Mouse (Mus musculus) forebrain, embryonic 11.5 days (tissue): ENCODE results near the gene Dennd5a. TPM values are rescaled to one million over a fixed set of nuclear protein-coding genes. Genes with fewer than 3 reads are reported as not detected.

Experiments used
- ATAC-seq: fragments of 200-750 bp; cut with Nextera tagmentation; replicated peaks from 2 replicates; pipeline ENCODE4 v1.8.0; 2017; ENCODE audit warnings: moderate TSS enrichment; ENCODE audit not compliant: low FRiP score
- DNase-seq: peaks from one replicate; pipeline ENCODE4 v3.0.0-alpha.2; 2017; ENCODE audit warnings: low spot score
- H3K27ac ChIP-seq: fragments of 300-500 bp; sonication (generic); 2 replicates; pipeline ENCODE4 v1.5.1; 2014; ENCODE audit warnings: low read depth, low read length
- H3K27me3 ChIP-seq: fragments of 300-500 bp; sonication (generic); 2 replicates; pipeline ENCODE4 v1.6.1; 2014; ENCODE audit warnings: mild to moderate bottlenecking, low read length, mixed read lengths; ENCODE audit not compliant: control insufficient read depth, insufficient read depth
- H3K36me3 ChIP-seq: fragments of 300-500 bp; sonication (generic); 2 replicates; pipeline ENCODE4 v1.6.1; 2014; ENCODE audit warnings: mild to moderate bottlenecking, low read length, moderate library complexity, mixed read lengths; ENCODE audit not compliant: control insufficient read depth, insufficient read depth
- H3K4me1 ChIP-seq: fragments of 300-500 bp; sonication (generic); replicated peaks from 2 replicates; pipeline ENCODE4 v1.6.1; 2014; ENCODE audit warnings: low read length, mixed read lengths; ENCODE audit not compliant: control insufficient read depth, insufficient read depth
- H3K4me2 ChIP-seq: fragments of 300-500 bp; sonication (generic); 2 replicates; pipeline ENCODE4 v1.6.1; 2014; ENCODE audit warnings: low read depth, mild to moderate bottlenecking, low read length, moderate library complexity, mixed read lengths; ENCODE audit not compliant: severe bottlenecking
- H3K4me3 ChIP-seq: fragments of 300-500 bp; sonication (generic); 2 replicates; pipeline ENCODE4 v1.5.1; 2014; ENCODE audit warnings: low read depth, low read length
- H3K9ac ChIP-seq: fragments of 300-500 bp; sonication (generic); 2 replicates; pipeline ENCODE4 v1.6.1; 2014; ENCODE audit warnings: low read length
- H3K9me3 ChIP-seq: fragments of 300-500 bp; sonication (generic); 2 replicates; pipeline ENCODE4 v1.6.1; 2016; ENCODE audit warnings: low read length, mixed read lengths; ENCODE audit not compliant: control insufficient read depth
- WGBS: fragments of 180-500 bp; shearing (Covaris S2); extraction: QIAGEN DNeasy Blood & Tissue Kit; methylation state at CpG from one replicate; pipeline ENCODE4 v1.1.7; 2014; 5-methylcytosine and 5-hydroxymethylcytosine counted together
- polyA plus RNA-seq: library from polyadenylated mRNA; unstranded; fragments of >200 nt; fragmentation: Nextera tagmentation; extraction: Ambion mirVana; gene quantifications from 2 replicates; pipeline ENCODE4 v1.2.1, GENCODE M21; 2014

Dennd5a gene
- polyA plus RNA-seq, 1 experiment from 2014 or later: 55.9 TPM

- ATAC-seq: peak; percentile 35; the same call in 1 of the 2 replicates
- Histone ChIP-seq H3K27ac (no peak overlapping the region), H3K36me3 (no peaks in the 10 kb centered on the region), H3K9ac (no peak overlapping the region), H3K27me3 (peaks cover 23% of the 10 kb centered on the region), H3K4me1 (peaks cover 5% of the 10 kb centered on the region; the same call in 1 of the 2 replicates), H3K4me3 (no peak overlapping the region), H3K9me3 (no peaks in the 10 kb centered on the region), H3K4me2 (no peak overlapping the region)
- no peak for DNase-seq
- WGBS: 35% methylated on average over 3 of the region's 3 CpGs
Observed at GRCm38 (mm10) chr7:109866643-109867042, 93.6 kb downstream of the Dennd5a start.

- Histone ChIP-seq H3K9me3 (no peaks in the 10 kb centered on the region), H3K4me1 (peaks cover 5% of the 10 kb centered on the region; the same call in 1 of the 2 replicates), H3K36me3 (no peaks in the 10 kb centered on the region), H3K27ac (no peak within 1 kb of the TSS), H3K4me3 (peak within 1 kb of the TSS; percentile 59), H3K4me2 (peak within 1 kb of the TSS; percentile 99), H3K27me3 (peaks cover 23% of the 10 kb centered on the region), H3K9ac (peak within 1 kb of the TSS; percentile 61)
- 1% methylated on average over 57 of the region's 69 CpGs for WGBS
- DNase-seq (peak; percentile 75), ATAC-seq (peak; percentile 65)
Observed at GRCm38 (mm10) chr7:109865370-109866229, 94.7 kb downstream of the Dennd5a start, which contains the start of gene Scube2. TSS of gene Scube2 (minus strand) at chr7:109865679.

GRCm38 (mm10) chr7:109863561-109863960 lies 96.7 kb downstream of the Dennd5a start:
- Histone ChIP-seq H3K9ac (no peak overlapping the region), H3K4me3 (no peak overlapping the region), H3K27ac (no peak overlapping the region), H3K4me1 (peaks cover 5% of the 10 kb centered on the region; the same call in 1 of the 2 replicates), H3K9me3 (no peaks in the 10 kb centered on the region), H3K36me3 (no peaks in the 10 kb centered on the region), H3K4me2 (no peak overlapping the region), H3K27me3 (peaks cover 23% of the 10 kb centered on the region)
- WGBS: 19% methylated on average over 4 of the region's 4 CpGs
- ATAC-seq (no peak), DNase-seq (no peak)

- Histone ChIP-seq H3K4me1 (peaks cover 2% of the 10 kb centered on the region; the same call in 1 of the 2 replicates), H3K27ac (no peak overlapping the region), H3K9ac (no peak overlapping the region), H3K27me3 (peaks cover 18% of the 10 kb centered on the region), H3K9me3 (no peaks in the 10 kb centered on the region), H3K36me3 (no peaks in the 10 kb centered on the region), H3K4me3 (no peak overlapping the region), H3K4me2 (no peak overlapping the region)
- WGBS: 89% methylated on average over 7 of the region's 7 CpGs
- ATAC-seq (no peak), DNase-seq (no peak)
Observed at GRCm38 (mm10) chr7:109860162-109860561, 100.1 kb downstream of the Dennd5a start.

GRCm38 (mm10) chr7:109859354-109859753 lies 100.9 kb downstream of the Dennd5a start:
- Histone ChIP-seq H3K4me2 (no peak overlapping the region), H3K9me3 (no peaks in the 10 kb centered on the region), H3K27ac (no peak overlapping the region), H3K27me3 (peaks cover 10% of the 10 kb centered on the region), H3K4me3 (no peak overlapping the region), H3K9ac (no peak overlapping the region), H3K36me3 (no peaks in the 10 kb centered on the region), H3K4me1 (no peaks in the 10 kb centered on the region)
- no peak for ATAC-seq
- DNase-seq: no peak
- 74% methylated on average over 6 of the region's 6 CpGs for WGBS

- 80% methylated on average over 7 of the region's 7 CpGs for WGBS
- H3K27me3 ChIP-seq: peaks cover 3% of the 10 kb centered on the region; the same call in 1 of the 2 replicates
- H3K9ac ChIP-seq: no peak overlapping the region
- no peak for ATAC-seq
- no peaks in the 10 kb centered on the region for H3K9me3 ChIP-seq
- H3K36me3 ChIP-seq: no peaks in the 10 kb centered on the region
- no peak overlapping the region for H3K4me2 ChIP-seq
- H3K4me1 ChIP-seq: peaks cover 20% of the 10 kb centered on the region; the same call in 1 of the 2 replicates
- no peak overlapping the region for H3K4me3 ChIP-seq
- no peak for DNase-seq
- H3K27ac ChIP-seq: no peak overlapping the region
Observed at GRCm38 (mm10) chr7:109852752-109853212, 107.5 kb downstream of the Dennd5a start.

- Histone ChIP-seq H3K4me3 (no peak overlapping the region), H3K4me1 (peaks cover 20% of the 10 kb centered on the region; the same call in 1 of the 2 replicates), H3K9me3 (no peaks in the 10 kb centered on the region), H3K4me2 (no peak overlapping the region), H3K27ac (no peak overlapping the region), H3K27me3 (peaks cover 3% of the 10 kb centered on the region; the same call in 1 of the 2 replicates), H3K9ac (no peak overlapping the region), H3K36me3 (no peaks in the 10 kb centered on the region)
- ATAC-seq: no peak
- 95% methylated on average over 7 of the region's 7 CpGs for WGBS
- no peak for DNase-seq
Observed at GRCm38 (mm10) chr7:109852017-109852416, 108.3 kb downstream of the Dennd5a start.

GRCm38 (mm10) chr7:109850531-109850930 lies 109.7 kb downstream of the Dennd5a start:
- Histone ChIP-seq H3K4me2 (no peak overlapping the region), H3K4me1 (peaks cover 20% of the 10 kb centered on the region; the same call in 1 of the 2 replicates), H3K27ac (no peak overlapping the region), H3K9me3 (no peaks in the 10 kb centered on the region), H3K9ac (no peak overlapping the region), H3K36me3 (no peaks in the 10 kb centered on the region), H3K4me3 (no peak overlapping the region), H3K27me3 (peaks cover 3% of the 10 kb centered on the region; the same call in 1 of the 2 replicates)
- ATAC-seq (no peak), DNase-seq (no peak)
- 33% methylated on average over 3 of the region's 3 CpGs for WGBS
